Mouse (Mus musculus) bone marrow macrophage, adult 2 months (primary cell): ENCODE data around the gene Mturn. TPM values are rescaled to one million over a fixed set of nuclear protein-coding genes. Genes with fewer than 3 reads are reported as not detected.

Experiments used
- H3K27ac ChIP-seq: 2 replicates; pipeline ENCODE4 v1.5.1; 2012; ENCODE audit warnings: low read depth, low read length; ENCODE audit not compliant: insufficient read depth
- H3K4me1 ChIP-seq: 2 replicates; pipeline ENCODE4 v1.6.1; 2012; ENCODE audit warnings: low read length; ENCODE audit not compliant: control insufficient read depth, insufficient read depth
- H3K4me3 ChIP-seq: 2 replicates; pipeline ENCODE4 v1.5.1; 2012; ENCODE audit warnings: mild to moderate bottlenecking, low read length, moderate library complexity; ENCODE audit not compliant: insufficient read depth
- CTCF ChIP-seq: IDR thresholded peaks from 2 replicates; pipeline ENCODE4 v1.5.1; 2012; ENCODE audit warnings: low read depth, mild to moderate bottlenecking, low read length, moderate library complexity
- POLR2A ChIP-seq: IDR thresholded peaks from 2 replicates; pipeline ENCODE4 v1.6.1; 2012; ENCODE audit warnings: mild to moderate bottlenecking, low read depth, low read length, borderline replicate concordance
- polyA plus RNA-seq: library from polyadenylated mRNA; stranded (reverse); fragments of >200 nt; gene quantifications from 2 replicates; pipeline ENCODE4 v1.2.4, GENCODE M21; 2012; ENCODE audit not compliant: missing spikeins, insufficient read depth, insufficient read length

Mturn gene
- polyA plus RNA-seq, 1 experiment: 10.2 TPM

DNA sequence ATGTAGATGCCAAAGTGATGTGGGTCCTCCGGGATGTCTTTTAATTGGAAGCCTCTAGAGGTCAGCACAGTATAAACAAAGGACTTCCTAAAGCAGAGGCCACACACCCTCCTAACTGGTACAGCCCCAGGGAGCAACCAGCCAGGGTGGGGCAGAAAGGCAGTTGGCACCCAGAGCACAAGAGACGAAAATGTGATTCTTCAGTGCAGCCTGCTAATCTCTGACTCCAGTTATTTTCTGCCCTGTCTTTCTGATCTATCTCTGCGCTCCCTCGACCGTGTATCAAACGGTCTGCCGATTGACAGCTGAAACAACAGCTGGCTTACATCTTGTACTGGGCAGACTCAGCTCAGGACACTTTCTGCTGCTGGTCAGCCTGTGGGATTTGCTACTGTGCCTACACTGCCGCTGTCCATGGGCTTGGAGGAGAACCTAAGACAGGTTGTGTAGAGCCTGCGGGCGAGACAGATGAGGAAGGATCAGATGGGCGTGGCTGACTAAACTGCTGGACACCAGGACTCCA is 24.0 kb downstream of the Mturn start:
- Histone ChIP-seq H3K4me1 (peaks cover 10% of the 10 kb centered on the region), H3K4me3 (no peak overlapping the region), H3K27ac (no peak overlapping the region)
- TF ChIP-seq POLR2A (no peak), CTCF (peak; percentile 58)

DNA sequence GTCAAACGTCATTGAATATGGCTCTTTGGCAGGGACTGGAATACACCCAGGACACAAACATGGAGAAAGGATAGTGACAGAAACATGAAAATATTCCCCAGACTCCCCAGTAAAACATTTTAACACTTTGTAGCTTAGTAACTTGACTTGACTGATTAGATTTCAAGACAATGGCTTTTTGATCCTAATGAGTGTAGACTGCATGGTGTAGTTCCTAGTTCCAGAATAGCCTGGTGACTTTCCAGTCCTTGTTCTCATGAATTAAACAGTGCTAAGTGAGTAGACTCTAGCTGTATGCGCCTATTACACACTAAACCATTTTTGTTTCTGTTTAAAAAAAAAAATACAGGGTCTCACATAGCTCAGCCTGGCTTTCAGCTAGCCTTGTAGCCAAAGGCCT is 24.7 kb downstream of the Mturn start:
- no peak overlapping the region for H3K4me3 ChIP-seq
- TF ChIP-seq POLR2A (no peak), CTCF (no peak)
- H3K4me1 ChIP-seq: peaks cover 10% of the 10 kb centered on the region
- H3K27ac ChIP-seq: no peak overlapping the region

DNA sequence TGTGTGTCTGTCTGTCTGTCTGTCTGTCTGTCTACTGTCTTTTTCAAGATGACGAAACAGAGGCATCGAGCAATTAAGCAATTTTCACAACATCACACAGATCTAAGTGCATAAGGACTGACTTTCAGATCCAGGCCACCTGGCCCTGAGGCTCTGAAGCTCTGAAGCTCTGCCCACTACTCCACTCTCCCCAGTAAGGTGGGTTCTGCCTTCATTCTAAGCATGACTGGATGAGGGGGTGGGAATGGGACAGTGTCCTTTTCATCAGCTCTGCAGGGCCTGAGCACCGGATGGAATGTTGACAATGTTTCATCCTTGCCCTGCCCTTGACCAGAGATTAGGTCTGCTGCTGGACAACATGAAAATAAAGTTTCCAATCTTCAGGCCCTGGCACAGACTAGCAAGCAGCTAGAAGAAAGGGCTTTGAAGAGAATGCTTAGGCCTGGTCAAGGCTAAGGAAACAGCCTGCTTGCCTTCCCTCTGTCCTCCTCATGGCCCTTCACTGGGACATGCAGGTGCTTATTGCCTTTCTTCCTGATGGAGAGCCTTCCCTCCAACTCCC is 25.3 kb downstream of the Mturn start:
- no peak overlapping the region for H3K27ac ChIP-seq
- peaks cover 10% of the 10 kb centered on the region for H3K4me1 ChIP-seq
- TF ChIP-seq POLR2A: no peak
- TF ChIP-seq CTCF: no peak
- H3K4me3 ChIP-seq: no peak overlapping the region

DNA sequence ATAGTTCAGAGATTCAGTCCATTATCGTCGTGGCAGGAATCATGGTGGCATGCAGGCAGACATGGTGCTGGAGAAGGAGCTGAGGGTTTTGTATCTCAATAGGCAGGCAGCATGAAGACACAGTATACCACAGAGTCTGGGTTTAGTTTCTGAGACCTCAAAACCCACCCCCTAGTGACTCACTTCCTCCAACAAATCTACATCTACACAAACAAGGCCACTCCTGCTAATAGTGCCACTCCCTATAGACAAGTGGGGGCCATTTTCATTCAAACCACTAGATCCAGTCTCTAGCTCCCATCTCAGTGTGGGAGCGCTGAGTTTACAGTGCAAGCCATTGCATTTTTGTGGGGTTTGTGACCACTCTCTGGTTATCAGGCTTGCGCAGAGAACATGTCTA is 27.2 kb downstream of the Mturn start:
- Histone ChIP-seq H3K4me1 (peaks cover 10% of the 10 kb centered on the region), H3K4me3 (no peak overlapping the region), H3K27ac (no peak overlapping the region)
- TF ChIP-seq POLR2A (no peak), CTCF (no peak)

DNA sequence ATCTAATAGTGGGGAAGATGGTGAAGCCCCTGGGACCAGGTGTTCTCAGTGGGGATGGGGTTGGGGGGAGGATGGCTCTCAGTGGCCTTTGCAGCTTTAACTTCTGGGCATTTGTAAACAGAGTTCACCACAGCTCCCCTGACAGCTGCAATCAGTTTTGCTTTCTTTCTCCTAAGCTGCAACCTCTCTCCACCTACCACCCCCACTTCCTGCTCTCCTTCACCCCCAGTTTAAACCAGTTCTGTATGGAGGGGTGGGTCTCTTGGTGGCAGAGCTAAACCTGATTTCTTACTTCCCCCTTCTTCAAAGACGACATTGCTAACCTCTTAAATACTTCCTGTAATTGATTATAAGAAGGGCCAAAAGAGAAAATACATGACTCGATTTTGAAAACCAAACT is 34.3 kb downstream of the Mturn start:
- Histone ChIP-seq H3K4me3 (no peak overlapping the region), H3K4me1 (peaks cover 33% of the 10 kb centered on the region), H3K27ac (no peak overlapping the region)
- TF ChIP-seq CTCF: no peak
- TF ChIP-seq POLR2A: no peak

DNA sequence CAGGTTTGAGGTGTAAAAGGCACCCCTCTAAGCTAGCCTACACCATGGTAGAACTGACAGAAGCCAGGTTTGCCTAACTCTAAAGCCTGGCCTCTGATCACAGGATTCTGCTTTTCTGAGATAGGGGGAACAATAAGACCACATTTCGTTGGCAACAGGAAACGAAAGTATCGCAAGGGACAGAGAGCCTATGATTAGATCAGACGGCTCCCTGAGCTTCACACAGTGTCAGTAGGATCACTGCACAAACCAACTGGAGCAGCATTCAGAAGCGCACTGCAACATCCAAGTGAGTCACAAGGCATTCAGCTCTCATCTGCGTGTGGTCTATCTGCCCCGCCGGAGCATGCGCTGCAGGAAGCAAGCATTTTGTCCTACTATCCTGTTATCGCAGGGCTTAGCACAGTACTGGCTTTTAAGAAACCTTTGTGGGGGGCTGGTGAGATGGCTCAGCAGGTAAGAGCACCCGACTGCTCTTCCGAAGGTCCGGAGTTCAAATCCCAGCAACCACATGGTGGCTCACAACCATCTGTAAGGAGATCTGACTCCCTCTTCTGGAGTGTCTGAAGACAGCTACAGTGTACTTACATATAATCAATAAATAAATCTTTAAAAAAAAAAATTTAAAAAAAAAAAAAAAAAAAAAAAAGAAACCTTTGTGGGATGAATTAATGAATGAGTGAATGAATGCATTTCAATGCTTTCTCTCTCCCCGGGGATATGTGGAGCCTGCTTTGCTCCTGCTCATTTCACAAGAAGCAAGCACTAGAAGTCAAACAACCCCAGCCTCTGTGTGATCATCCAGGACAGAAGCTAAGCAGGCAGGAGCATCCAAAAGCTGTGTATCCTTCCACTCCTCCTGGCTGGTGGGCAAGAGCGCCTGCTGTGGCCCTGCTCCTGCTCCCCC is 37.6 kb downstream of the Mturn start:
- peaks cover 46% of the 10 kb centered on the region for H3K4me1 ChIP-seq
- H3K4me3 ChIP-seq: peak overlapping the region; percentile 30
- TF ChIP-seq CTCF: no peak
- TF ChIP-seq POLR2A: no peak
- peak overlapping the region; percentile 89 for H3K27ac ChIP-seq

DNA sequence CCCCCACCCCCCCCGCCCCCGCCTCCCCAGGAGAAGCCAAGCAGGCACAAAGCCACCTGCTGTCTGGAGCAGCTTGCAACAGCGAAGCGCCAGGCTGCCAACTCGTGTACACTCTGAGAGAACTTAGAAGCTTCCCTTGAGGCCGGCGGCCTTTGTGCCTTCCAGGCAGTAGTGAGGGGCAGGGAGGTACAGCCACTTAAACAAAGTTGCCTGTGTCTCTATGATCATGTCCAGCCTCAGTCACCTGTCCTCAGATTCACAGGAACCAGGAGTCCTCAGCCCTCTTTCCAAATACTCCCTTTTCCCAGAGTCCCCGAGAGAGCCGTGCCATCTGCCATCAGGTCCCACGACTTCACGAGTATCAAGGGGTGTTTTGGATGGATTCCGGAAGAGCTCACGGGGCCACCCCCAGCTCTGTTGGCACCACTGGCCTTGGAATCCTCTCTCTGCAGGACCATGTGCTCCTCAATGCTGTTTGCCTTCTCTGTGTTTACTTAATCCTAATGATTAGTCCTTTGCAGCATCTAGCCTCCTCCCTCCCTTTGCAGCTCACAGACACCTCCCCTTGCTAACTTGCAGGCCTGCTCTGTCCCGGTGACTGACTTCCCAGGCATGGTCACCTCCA is 38.4 kb downstream of the Mturn start:
- H3K4me1 ChIP-seq: peaks cover 46% of the 10 kb centered on the region
- H3K4me3 ChIP-seq: no peak overlapping the region
- TF ChIP-seq POLR2A (no peak), CTCF (no peak)
- peak overlapping the region; percentile 50; the same call in 1 of the 2 replicates for H3K27ac ChIP-seq

DNA sequence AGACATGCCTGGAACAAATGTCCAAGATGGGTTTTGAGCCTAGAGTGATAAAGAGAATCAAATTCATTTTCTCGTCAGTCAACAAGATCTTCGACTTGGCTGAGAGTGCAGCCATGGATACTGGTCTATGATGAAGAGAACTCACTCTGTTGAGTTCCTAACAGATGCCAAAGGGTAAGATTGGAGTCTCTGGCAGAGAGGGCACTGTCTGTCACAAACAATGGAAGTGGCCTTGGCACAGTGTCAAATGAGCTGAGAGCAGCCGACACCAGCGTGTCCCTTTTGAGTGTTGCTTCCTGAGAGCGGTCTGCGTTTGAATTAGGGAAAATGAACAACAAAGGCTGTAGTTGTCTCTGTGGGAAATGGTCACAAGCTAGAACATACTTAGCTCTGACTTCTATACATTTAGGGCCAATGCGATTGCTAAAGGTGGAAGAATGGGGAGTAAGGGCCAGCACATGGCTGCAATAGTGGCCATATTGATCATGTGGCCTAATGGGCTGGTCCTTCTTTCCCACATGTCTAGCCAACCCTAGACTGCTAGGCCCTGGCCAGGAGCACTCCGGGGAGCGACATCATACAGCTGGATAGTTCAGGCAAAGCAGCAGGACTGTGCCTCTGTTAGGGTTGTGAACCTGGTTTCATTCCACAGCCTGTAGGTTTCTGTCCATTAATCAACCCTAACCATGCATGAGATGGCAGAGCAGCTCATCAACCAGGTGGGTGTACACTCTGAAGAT is 39.3 kb downstream of the Mturn start:
- Histone ChIP-seq H3K4me1 (peaks cover 39% of the 10 kb centered on the region), H3K27ac (no peak overlapping the region), H3K4me3 (no peak overlapping the region)
- no peak for TF ChIP-seq POLR2A
- no peak for TF ChIP-seq CTCF

DNA sequence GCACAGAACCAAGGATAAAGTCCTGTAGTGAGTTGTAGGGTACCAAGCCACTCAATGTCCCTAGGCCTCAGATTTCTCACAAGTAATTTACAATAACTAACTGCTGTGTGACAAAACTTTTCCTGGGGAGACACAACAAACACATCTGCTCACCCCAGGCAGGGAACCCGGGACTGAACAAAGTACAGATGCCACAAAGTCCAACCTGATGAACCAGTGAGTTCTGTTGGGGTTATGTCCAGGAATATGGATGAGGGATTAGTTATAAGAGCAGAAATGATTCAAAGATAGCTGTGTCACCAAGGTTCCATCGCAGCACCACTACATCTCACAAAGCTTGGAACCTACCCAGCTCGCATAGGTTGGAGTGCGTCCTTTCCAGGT is 39.8 kb downstream of the Mturn start:
- Histone ChIP-seq H3K4me3 (no peak overlapping the region), H3K27ac (no peak overlapping the region), H3K4me1 (peaks cover 34% of the 10 kb centered on the region)
- no peak for TF ChIP-seq CTCF
- TF ChIP-seq POLR2A: no peak

DNA sequence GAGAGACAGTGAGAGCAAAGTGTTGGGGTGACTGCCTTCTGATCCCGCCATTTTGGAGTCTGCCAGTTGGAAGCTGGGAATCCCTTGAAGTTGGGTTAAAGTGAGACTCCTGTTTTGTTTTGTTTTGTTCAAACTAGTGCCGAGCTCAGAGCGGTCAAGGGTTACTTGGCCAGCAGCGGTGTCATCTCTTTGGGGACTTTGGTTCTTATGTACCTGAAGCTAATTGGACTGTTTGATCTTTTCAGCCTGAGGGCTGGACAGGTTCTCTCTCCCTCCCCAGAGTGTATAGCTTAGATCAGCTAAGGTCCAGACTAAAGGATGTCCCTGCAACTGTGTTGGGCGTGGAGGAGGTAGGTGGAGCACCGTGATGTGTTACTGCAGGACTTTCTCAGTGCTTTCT is 44.9 kb downstream of the Mturn start:
- H3K27ac ChIP-seq: no peak overlapping the region

More for the DNA sequence above, 44.9 kb downstream of the Mturn start:
- TF ChIP-seq POLR2A (no peak), CTCF (no peak)
- H3K4me3 ChIP-seq: no peak overlapping the region
- H3K4me1 ChIP-seq: peaks cover 42% of the 10 kb centered on the region
